Mouse (Mus musculus) embryonic fibroblast, embryonic 13.5 days (primary cell): ENCODE measurements around the gene Ercc5.

Source experiments
- CTCF ChIP-seq: IDR thresholded peaks from 2 replicates; pipeline ENCODE4 v1.5.1; 2011; ENCODE audit warnings: mild to moderate bottlenecking, control low read depth, low read length, moderate library complexity, borderline replicate concordance; ENCODE audit not compliant: insufficient read depth
- POLR2A ChIP-seq: IDR thresholded peaks from 2 replicates; pipeline ENCODE4 v1.6.1; 2011; ENCODE audit warnings: low read depth, mild to moderate bottlenecking, control low read depth, low read length, moderate library complexity

- no peak for TF ChIP-seq POLR2A
- TF ChIP-seq CTCF: no peak
These were observed 69.6 kb downstream of the Ercc5 start for GRCm38 (mm10) chr1:44217118-44217517.
